Mouse (Mus musculus) A20 (cell line): Measurements from ENCODE around the gene Cobll1.

Experiments used
- DNase-seq: peaks from one replicate; pipeline ENCODE4 v3.0.0-alpha.2; 2011; ENCODE audit warnings: low read depth, low spot score

Cobll1 gene

GRCm38 (mm10) chr2:65148928-65149327 is 90.3 kb downstream of the Cobll1 start:
- DNase-seq: no peak

GRCm38 (mm10) chr2:65147431-65147830 is 91.8 kb downstream of the Cobll1 start:
- DNase-seq: no peak

- DNase-seq: no peak
Measured at GRCm38 (mm10) chr2:65145421-65146117, 93.6 kb downstream of the Cobll1 start.

- DNase-seq: no peak
Measured at GRCm38 (mm10) chr2:65141093-65141661, 98.0 kb downstream of the Cobll1 start.

- no peak for DNase-seq
Measured at GRCm38 (mm10) chr2:65140330-65140922, 98.8 kb downstream of the Cobll1 start.

GRCm38 (mm10) chr2:65139606-65140329 is 99.4 kb downstream of the Cobll1 start:
- no peak for DNase-seq

- DNase-seq: no peak
Measured at GRCm38 (mm10) chr2:65138992-65139391, 100.2 kb downstream of the Cobll1 start.

GRCm38 (mm10) chr2:65126141-65126783 is 112.9 kb downstream of the Cobll1 start:
- DNase-seq: no peak

GRCm38 (mm10) chr2:65123702-65124101 is 115.5 kb downstream of the Cobll1 start:
- DNase-seq: no peak

- DNase-seq: no peak
Measured at GRCm38 (mm10) chr2:65121435-65121834, 117.8 kb downstream of the Cobll1 start.

GRCm38 (mm10) chr2:65121012-65121411 is 118.2 kb downstream of the Cobll1 start:
- no peak for DNase-seq

- DNase-seq: no peak
Measured at GRCm38 (mm10) chr2:65120112-65120511, 119.1 kb downstream of the Cobll1 start.

GRCm38 (mm10) chr2:65119667-65120066 is 119.5 kb downstream of the Cobll1 start:
- no peak for DNase-seq

GRCm38 (mm10) chr2:65119076-65119475 is 120.1 kb downstream of the Cobll1 start:
- no peak for DNase-seq

GRCm38 (mm10) chr2:65117859-65118258 is 121.3 kb downstream of the Cobll1 start:
- DNase-seq: no peak

GRCm38 (mm10) chr2:65116428-65117125 is 122.6 kb downstream of the Cobll1 start:
- no peak for DNase-seq

GRCm38 (mm10) chr2:65113191-65113590 is 126.0 kb downstream of the Cobll1 start:
- no peak for DNase-seq

GRCm38 (mm10) chr2:65104569-65104968 is 134.6 kb downstream of the Cobll1 start:
- DNase-seq: no peak

GRCm38 (mm10) chr2:65103801-65104200 is 135.4 kb downstream of the Cobll1 start:
- DNase-seq: no peak

- DNase-seq: no peak
Measured at GRCm38 (mm10) chr2:65101388-65101787, 137.8 kb downstream of the Cobll1 start.

GRCm38 (mm10) chr2:65100001-65100400 is 139.2 kb downstream of the Cobll1 start:
- DNase-seq: no peak
